Mouse (Mus musculus): Measurements from ENCODE around the gene Tet2.

Tet2 gene

DNA sequence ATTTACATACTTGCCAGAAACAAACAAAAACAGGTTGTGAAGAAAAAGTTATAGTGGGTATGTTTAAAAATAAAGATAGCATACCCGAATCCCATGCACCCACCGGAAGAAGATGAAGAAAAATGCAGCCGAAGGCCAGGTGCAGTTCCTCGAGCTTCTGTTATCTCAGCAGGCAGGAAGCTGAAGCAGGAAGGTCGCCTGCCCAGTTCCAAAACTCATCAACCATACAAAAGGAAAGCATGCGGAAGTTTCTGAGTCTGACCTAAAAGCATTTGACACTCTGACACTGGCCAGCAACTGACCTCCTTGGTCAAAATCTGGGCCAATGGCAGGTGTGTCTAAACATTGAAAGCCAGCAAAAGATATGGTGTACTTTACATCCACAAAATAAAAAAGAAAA is 26.8 kb downstream of the Tet2 start:
- DNase-seq (ENCODE audit: low spot score) = no peak

DNA sequence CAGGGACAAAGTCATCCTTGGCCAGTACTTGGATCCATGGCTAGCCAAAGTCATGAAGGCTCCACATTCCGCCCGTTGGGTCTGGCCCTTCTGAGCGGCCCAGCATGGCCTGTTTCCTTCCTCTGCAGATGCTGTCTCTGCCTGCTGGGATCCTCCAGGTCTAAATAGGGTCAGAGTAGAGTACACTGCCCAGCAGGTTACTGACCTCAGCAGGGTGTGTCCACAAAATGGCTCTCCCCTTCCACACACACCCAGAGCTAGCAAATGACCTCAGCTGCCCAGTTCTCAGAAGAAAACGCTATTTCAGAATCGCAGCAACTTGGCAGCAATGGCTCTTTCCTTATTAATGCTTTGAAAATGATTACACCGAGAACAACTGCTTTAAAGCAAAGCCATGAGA is 27.5 kb downstream of the Tet2 start:
- DNase-seq (ENCODE audit: low spot score) = no peak

DNA sequence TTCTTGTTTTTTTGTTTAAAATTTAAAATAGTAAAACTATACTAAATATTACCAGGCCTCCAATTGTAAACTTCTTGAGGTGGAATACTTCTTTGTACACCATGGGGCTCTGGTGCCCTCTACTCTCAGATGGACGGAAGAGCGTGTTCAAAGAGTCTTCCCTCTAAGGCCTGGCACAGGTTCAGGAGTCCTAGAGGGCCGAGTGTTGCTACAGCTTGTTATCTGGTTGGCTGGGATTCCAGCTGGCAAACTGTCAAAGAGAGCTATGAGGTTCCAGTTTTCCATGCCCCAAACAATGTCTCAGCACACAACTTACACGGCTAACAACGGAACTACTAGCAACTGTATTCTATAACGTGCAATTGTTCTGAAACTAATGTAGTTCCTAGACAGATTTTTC is 28.8 kb downstream of the Tet2 start:
- peak; percentile 68 for DNase-seq (ENCODE audit: low spot score)

DNA sequence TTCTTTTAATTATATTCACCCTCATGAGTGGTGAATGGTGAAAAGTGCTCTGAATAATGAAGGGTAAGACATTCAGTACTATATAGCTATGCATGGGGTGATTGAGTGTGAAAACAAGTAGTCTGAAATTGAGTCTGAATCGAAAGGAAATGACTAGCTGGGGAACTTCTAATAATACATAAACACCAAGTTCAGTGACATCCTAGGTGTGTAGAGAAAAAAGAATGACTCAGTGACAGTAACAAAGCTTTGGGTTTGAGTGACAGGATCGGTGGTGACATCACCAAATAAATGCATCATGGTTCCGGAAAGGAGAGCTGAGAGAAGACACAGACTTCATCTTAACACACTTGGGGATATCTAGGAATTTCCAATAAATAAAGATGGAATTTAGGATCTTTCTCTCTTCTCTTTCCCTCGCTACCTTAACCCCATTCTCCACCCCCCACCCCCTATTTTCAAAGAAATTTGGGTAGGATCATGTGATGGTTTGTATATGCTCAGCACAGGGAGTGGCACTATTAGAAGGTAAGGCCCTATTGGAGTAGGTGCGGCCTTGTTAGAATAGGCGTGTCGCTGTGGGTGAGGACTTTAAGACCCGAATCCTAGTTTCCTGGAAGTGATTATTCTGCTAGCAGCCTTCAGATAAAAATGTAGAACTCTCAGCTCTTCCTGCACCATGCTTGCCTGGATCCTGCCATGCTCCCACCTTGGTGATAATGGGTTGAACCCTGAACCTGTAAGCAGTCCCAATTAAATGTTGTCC is 29.6 kb downstream of the Tet2 start:
- DNase-seq (ENCODE audit: low spot score) = no peak

DNA sequence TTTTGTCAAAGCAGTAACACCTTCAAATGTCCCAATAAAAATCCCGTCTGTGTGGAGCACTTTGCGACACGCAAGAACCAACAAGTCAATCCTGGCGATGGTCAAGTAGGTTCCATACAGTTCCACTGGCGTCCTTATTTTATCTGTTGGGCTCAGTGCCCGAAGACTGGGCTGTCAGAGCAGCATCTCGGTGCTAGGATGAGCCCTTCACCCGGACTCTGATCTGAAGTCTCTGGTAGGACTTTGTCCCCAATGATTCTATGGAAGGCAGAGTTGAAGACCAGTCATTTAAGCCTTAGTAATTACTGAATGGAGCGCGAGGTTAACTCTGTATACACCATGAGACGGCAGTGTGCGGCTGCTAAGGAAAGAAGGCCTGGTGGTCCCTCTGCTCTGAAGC is 30.6 kb downstream of the Tet2 start:
- no peak for DNase-seq (ENCODE audit: low spot score)

DNA sequence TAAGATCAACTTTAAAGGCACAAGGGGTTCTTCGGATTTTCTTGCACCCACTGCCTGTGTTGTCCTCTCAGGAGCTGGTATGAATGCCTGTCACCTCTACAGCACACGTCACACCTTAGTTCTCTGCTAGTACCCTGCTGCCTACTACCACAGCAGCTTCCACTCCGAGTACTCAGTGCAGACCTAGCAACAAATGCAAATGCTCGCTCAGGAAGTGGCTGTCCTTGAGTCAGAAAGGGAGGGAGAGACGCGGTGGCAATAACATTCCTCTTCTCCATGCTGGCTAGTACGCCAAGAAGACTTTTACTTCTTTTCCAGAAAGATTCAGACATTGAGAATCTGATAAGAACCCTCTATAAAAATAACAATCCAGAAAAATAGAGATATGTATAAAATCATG is 31.5 kb downstream of the Tet2 start:
- DNase-seq (ENCODE audit: low spot score) = no peak

DNA sequence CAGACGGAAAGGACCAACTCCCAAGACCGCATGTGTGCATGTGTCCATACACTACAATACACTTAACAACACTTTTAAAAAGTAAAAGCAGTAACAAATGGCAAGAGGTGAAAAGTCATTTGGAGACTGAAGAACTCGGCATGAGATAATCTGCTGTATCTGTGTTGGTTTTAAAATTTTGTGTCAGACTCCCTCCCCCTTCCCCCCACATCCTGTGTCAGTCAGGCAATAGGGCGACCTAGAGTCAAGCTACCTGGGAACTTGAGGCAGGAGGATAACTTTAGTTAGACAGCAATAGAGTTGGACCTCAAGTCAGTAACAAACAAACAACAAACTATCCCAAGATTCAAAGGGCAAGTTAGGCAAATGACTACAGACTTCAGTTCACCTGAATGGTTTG is 34.6 kb downstream of the Tet2 start:
- no peak for DNase-seq (ENCODE audit: low spot score)

DNA sequence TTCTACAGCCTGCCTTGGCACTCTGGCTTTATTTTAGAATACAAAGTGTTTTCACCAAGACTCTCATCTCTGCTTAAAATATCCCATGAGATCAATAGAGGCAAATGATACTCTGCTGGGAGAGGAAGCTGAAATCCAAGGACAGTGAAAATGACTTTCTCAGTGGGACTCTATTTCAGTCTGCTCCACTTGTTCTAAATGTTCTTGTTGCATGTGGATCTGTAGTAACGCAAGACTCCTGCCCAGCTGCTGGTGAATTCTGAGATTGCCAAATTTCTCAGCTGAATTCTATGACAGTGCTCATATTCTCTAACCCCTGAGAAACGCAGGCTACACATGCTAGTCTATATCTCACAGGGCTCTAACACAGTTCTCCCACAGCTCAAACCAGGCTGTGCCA is 35.1 kb downstream of the Tet2 start:
- DNase-seq (ENCODE audit: low spot score) = no peak

DNA sequence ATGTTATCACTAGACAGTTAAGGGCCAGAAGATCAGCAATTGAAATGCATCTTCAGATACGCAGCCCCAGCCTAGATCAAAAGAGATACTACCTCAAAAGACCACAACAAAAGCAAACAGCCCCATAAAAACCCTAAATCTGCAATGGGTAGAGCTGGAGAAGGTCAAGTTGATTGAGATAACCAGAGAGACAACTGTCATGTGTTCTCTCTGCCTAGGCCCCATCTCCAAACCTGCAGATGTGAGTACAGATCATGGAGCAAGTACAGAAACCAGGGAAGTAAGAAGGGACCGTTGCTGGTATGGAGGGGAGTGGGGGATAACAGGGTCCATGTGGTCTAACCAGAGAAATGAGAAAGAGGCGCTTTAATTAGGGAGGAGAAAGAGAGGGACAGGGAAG is 36.1 kb downstream of the Tet2 start:
- DNase-seq (ENCODE audit: low spot score) = no peak

DNA sequence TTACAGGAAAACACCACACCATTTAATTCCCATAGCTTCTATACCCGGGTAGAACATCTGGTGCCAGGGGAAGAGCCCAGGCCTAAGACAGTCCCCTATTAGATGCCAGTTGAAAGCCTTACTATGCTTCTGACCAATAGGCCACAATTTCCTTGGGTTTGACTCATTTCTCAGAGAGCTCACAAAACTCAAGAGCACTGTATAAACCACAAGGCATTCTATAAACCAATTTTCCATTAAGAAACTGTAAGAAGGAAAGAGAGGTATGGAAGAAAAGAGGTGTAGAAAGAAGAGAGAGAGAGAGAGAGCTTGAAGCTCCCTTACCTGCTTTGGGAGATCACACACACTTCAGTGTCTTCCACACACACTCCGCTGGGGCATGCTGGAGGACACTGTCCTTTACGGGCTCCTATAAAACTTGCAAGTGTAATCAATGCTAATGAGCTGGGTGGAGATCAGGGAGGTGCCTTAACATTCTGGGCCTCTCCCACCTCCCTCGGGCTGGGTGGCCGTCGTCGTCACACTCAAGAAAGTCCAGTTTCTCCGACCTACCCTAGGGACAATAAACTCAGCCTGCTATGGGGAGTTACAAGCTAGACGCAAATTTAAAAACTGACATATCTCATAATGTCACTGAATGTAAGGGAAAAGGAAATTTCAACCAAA is 38.5 kb downstream of the Tet2 start:
- DNase-seq (ENCODE audit: low spot score) = no peak

DNA sequence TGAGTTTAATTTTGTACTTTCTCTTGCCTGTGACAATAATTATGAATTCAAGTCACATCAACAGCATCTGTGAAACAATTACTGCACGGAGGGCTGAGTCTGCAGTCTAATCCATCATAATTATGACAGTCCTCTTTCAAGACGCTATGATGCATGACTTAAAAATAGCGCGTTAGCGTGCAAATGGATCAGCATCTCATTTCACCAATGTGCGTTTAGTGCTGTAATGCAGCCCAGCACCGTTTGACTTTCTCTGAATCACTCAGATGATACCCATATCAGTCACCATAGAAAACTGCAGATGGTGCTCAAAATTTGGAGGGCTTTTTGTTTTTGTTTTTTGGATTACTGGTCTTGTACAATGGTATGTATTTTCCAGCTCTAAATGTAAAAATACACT is 48.0 kb downstream of the Tet2 start:
- DNase-seq (ENCODE audit: low spot score) = no peak

DNA sequence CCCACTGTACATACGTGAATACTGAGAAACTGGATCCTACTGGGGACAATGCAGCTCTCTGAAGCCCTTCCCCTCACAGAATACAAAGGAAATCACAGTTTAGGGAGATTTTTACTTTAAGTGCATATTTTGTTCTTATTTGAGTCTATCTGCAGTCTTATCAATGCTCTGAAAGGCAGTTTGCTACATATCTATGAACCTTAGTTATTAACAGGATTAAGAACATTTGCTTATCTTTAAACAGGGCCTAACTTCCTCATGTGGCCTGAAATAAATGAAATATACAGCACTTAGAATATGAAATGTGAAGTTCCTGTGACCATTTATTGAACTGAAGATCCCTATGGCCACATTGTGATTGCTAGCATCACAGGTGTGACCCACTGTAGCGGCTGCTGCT is 53.6 kb downstream of the Tet2 start:
- no peak for DNase-seq (ENCODE audit: low spot score)

DNA sequence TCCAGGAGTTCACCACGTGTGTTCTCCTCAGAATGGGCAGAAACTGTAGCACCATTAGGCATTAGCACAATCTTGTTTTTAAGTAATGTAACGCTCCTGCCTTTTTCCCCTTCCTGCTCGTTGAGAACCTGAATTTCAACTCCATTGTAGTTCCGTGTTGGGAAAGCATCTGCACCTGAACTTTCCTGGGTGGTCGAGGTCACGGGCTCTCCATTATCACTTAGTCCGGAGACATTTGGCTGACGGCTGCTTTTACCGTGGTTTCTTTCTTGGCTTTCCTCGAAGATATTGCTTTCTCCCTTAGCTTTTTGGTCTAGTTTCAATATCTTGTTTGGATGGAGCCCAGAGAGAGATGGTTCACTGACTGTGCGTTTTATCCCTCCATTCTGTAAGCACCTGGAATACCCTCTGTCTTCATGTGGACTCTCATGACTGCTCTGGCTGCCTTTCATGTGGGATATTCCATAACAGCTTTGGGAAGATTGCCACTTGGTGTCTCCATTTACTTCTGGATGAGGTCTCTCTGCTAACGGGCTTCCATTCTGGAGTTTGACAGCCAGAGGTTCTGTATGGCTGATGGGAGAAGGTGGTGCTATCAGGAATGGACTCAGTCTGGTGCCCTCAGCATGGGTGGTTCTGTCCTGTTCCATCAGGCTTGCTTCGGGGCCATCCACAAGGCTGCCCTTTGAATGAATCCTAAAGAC is 56.8 kb downstream of the Tet2 start:
- no peak for DNase-seq (ENCODE audit: low spot score)

DNA sequence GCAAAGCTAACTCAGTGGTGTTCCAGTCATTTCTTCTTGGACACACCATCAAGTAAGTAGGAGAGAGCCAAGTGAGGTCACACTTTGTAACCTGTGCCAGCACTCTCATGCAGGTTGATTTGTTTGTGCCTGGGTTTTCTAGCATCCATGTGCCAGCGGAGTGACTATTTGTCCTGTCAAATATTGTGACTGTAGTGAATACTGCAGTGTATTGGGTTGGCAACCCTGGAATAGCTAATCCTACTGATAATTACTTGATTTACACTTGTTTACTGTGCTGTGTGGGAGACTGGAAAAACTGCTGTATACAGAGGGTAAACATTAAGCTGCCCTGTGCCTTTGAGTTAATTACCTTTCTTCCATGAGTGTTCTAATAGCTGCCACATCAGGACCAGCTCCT is 62.1 kb downstream of the Tet2 start:
- DNase-seq (ENCODE audit: low spot score) = no peak

DNA sequence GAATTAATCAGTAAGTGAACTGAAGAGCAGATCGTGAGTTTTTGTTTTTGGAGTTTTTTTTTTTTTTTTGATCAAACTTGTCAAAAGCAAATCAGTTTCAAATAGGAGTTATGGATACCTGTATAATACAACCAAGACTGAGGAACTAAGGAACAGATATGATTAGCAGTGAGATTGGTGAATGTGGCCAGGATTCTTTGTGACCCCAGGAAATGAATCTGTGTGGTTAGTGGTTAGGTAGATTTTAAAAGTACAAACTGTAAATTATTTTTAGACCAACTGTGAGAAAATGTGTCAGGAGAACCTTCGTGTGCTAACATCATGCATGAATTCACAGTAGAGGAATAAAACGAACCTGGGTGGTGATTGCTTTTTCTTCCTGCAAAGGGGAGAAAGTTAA is 66.0 kb downstream of the Tet2 start:
- no peak for DNase-seq (ENCODE audit: low spot score)

DNA sequence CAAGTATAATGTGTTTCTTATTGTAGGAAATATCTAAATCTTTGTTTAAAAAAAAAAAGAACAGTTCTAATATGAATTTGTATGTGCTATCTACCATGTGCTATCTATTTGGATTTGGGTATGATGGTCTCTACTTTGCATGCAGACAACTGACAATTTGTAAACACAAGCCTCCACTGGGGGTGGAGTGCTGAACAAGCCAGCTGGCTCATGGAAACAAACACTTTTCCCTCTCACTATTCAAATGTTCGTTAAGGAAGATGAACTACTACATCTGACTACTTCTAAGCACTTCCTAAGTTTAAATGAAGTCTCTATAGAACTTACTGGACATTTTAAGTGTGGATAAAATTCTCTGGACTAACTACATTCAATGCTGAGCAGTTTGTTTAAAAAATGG is 71.2 kb downstream of the Tet2 start:
- no peak for DNase-seq (ENCODE audit: low spot score)

DNA sequence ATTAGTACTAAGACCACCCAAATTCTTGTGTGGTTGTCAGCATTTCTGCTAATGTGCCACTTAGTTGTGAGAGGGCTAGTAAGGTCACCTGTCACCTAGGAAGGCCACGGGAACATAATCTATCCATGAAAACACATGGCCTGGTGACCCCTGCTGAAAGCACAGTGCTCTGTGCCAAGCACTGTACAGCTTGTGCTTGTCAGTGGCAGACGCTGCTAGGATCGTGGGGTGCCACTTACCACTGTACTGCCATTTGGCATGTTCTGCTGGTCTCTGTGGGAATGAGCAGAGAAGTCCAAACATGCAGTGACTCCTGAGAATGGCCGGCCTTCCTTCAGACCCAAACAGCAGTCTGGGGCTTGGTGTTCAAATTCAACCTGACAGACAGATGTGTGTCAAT is 73.8 kb downstream of the Tet2 start:
- no peak for DNase-seq (ENCODE audit: low spot score)

DNA sequence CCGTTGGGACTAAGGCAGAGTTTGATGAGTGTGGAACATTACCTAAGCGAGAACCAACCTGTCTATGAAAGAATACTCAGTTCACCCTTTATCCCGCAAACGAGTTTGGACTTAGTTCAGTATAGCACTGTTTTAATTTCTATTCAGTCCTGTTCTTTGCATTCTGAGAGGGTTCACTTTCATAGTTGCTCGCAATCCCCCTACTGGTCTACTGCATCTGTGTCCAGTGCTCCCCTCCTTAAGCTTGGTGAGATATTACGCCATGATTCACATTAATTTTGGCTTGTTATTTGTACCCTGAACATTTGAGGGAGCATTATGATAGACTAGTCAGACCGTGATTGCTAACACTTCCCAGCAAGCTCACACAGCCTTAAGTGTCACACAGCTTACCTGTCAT is 76.1 kb downstream of the Tet2 start:
- DNase-seq (ENCODE audit: low spot score) = no peak

DNA sequence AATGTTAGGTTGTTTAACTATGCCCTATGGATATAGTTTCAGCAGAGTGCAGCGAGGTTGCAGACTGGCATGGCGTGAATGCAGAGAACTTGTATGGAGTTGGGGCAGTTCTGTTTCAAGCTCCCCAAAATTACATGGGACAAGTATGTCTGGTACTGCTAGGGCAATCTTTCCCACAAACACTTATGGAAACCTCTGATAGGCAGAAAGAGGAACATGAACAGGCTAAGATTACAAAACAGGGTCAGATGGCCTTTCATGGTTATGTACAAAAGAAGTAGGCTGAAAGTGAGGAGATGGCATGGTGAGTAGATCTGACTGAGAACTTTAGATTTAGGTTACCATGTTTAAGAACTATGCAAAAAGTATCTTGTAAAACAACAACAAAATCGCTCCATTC is 81.7 kb downstream of the Tet2 start:
- DNase-seq (ENCODE audit: low spot score) = no peak

DNA sequence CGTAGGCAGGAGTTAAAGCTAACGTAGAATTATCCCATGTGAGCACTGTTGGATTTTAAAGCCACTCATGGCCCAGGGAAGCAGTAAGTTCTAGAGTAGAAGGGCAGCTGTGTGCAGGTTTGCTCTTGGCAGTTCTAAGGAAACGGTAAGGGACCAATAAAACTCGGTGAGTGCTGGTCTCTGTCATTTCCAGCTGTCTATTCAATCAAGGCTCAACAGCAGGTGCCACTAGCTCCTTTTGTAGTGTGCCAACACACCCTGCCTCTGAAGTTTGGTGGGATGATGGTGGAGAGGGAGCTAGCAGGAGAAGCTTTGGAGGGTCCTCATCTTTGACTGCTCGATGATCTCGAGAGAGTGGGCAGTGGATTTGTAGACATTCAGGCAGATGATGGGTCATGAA is 82.5 kb downstream of the Tet2 start:
- no peak for DNase-seq (ENCODE audit: low spot score)

DNA sequence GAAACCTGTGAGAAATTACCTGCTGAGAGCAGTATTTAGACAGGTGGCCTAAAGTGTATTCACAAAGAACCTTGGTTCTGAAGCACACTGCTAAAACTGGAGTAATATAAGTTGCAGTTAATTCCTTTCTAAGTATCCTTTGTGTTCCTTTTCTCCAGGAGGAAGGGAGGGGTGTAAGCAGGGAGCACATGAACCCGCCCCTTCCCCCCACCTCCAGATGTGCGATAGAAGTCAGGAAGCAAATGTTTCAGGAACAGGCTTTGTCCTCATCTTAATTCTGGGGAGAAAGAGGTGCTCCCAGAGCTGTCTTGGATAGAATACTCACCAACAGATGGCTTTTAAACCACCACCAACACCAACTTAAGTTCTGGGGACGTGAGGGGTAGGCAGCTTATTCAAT is 82.9 kb downstream of the Tet2 start:
- no peak for DNase-seq (ENCODE audit: low spot score)

DNA sequence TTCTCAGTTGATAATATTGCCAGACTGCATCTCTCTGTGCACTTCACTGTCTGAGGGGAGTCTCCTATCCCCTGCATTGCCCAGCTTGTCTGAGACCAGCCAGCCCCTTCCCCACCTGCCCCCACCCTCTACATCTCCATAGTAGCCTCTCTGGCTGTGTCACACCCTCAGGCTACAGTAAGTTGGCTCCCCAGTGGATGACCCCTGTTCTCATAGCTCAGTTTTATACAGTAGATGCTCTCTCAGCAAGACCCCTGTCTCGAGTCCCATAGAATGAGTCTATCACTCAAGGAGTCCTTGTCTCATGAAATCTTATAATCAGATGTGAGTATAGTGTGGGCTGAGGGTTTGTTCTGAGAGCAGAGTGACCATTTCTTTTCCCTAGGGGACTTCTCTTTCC is 85.8 kb downstream of the Tet2 start:
- no peak for DNase-seq (ENCODE audit: low spot score)

DNA sequence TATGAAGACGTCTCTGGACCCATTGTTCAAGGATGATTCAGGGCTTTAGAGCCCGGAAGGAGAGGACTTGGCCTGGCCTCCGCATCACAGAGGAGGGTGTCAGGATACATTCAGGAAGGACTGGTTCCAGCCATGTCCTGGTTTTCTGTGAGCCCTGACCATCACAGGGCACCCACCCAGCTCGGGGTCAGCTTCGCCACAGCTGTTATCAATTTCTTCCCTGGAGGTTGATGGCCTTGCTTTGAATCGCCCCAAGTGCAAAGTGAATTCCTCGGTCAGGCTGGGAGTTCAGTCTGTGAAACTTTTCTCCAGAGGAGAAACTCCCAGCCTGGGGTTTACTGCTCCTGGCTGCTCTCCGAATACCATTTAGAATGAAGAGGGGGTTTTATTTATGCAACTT is 91.0 kb downstream of the Tet2 start:
- DNase-seq (ENCODE audit: low spot score) = no peak

DNA sequence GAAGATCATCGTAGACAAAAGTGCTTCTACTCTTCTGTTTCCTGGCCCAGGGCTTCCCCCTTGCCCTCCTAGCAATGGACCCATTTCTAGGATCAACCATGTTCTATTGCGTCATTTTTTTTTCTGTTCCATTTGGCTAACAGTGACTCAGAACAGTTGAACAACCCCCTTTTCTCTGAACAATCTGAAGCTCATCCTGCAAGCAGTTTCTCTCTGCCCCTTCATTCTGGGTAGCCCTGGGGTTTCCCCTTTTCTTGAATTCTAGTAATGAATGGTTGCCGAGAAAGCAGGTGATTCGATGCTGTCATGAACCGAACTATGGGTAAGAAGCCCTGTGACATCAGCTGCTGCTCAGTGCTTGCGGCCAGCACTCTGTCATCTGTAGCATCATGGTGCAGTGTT is 108.0 kb downstream of the Tet2 start:
- DNase-seq (ENCODE audit: low spot score) = no peak
